16 mouse cellular contexts compared by ENCODE assay signal in genomic region chr11:119744436-119744835, GRCm38 (mm10).
DNase-seq lines count a peak whose midpoint lies in the region; ATAC-seq and TF ChIP-seq lines count a peak whose summit lies in the region.
"Had no signal": no experiment of that assay in that cellular context is flagged by ENCODE, and none has a peak within 500 bp of the region (broad histone marks: within the 10 kb centered on the region; RNA-seq: fewer than 3 reads in every experiment).

No protein-coding gene starts in this region.

- no peaks in the 10 kb centered on the region for H3K27me3 ChIP-seq in hindbrain, embryonic 12.5 days
- no peaks in the 10 kb centered on the region for H3K27me3 ChIP-seq in hindbrain, embryonic 16.5 days (replicated peaks; ENCODE audit: control insufficient read depth, insufficient read depth, low read length)
- H3K27me3 ChIP-seq in hindbrain, postnatal 0 days (ENCODE audit: insufficient read depth, low read length) = no peaks in the 10 kb centered on the region
- no peaks in the 10 kb centered on the region for H3K27me3 ChIP-seq in midbrain, embryonic 13.5 days
- no peaks in the 10 kb centered on the region for H3K27me3 ChIP-seq in heart, embryonic 10.5 days (ENCODE audit: insufficient read depth, poor library complexity, severe bottlenecking)
- H3K27me3 ChIP-seq: Patski had no signal

- no peak for TF ChIP-seq CTCF in hindbrain, postnatal 0 days (IDR thresholded peaks at IDR 0.05; ENCODE audit: low read depth)

- no peak overlapping the region for H3K9ac ChIP-seq in hindbrain, embryonic 12.5 days
- no peak overlapping the region for H3K9ac ChIP-seq in hindbrain, embryonic 16.5 days (ENCODE audit: low read depth, low read length)
- no peak overlapping the region for H3K9ac ChIP-seq in hindbrain, postnatal 0 days (replicated peaks; ENCODE audit: low read length)
- H3K9ac ChIP-seq in midbrain, embryonic 13.5 days (replicated peaks) = no peak overlapping the region
- H3K9ac ChIP-seq: liver, embryonic 14.5 days had no signal

- WGBS in hindbrain, embryonic 12.5 days = 68% methylated on average over 4 of the region's 4 CpGs
- whole genome bisulfite sequencing in hindbrain, embryonic 16.5 days = 53% methylated on average over 4 of the region's 4 CpGs
- WGBS in hindbrain, postnatal 0 days = 65% methylated on average over 4 of the region's 4 CpGs
- WGBS in midbrain, embryonic 13.5 days = 60% methylated on average over 4 of the region's 4 CpGs
- WGBS in heart, embryonic 10.5 days = 77% methylated on average over 4 of the region's 4 CpGs

- intact Hi-C loops in left cerebral cortex, postnatal 25 days (cut with DNase I) = no loop called here

- peak overlapping the region; percentile 64 for H3K27ac ChIP-seq in hindbrain, embryonic 12.5 days
- no peak overlapping the region for H3K27ac ChIP-seq in hindbrain, embryonic 16.5 days (ENCODE audit: low read depth, low read length)
- no peak overlapping the region for H3K27ac ChIP-seq in hindbrain, postnatal 0 days
- peak overlapping the region; percentile 68; the same call in 1 of the 2 replicates for H3K27ac ChIP-seq in midbrain, embryonic 13.5 days
- no peak overlapping the region for H3K27ac ChIP-seq in heart, embryonic 10.5 days
- H3K27ac ChIP-seq: liver, embryonic 14.5 days had no signal

- H3K9me3 ChIP-seq in hindbrain, embryonic 12.5 days (replicated peaks) = no peaks in the 10 kb centered on the region
- H3K9me3 ChIP-seq in hindbrain, embryonic 16.5 days (ENCODE audit: control insufficient read depth, low read length) = no peaks in the 10 kb centered on the region
- no peaks in the 10 kb centered on the region for H3K9me3 ChIP-seq in hindbrain, postnatal 0 days (ENCODE audit: low read length)
- H3K9me3 ChIP-seq in midbrain, embryonic 13.5 days = no peaks in the 10 kb centered on the region
- no peaks in the 10 kb centered on the region for H3K9me3 ChIP-seq in heart, embryonic 10.5 days

- H3K4me1 ChIP-seq in hindbrain, embryonic 12.5 days = peaks cover 19% of the 10 kb centered on the region
- peaks cover 20% of the 10 kb centered on the region for H3K4me1 ChIP-seq in hindbrain, embryonic 16.5 days (ENCODE audit: control insufficient read depth, insufficient read depth, low read depth, low read length)
- peaks cover 8% of the 10 kb centered on the region for H3K4me1 ChIP-seq in hindbrain, postnatal 0 days (ENCODE audit: insufficient read depth, low read length)
- peaks cover 51% of the 10 kb centered on the region for H3K4me1 ChIP-seq in midbrain, embryonic 13.5 days (replicated peaks)
- H3K4me1 ChIP-seq in heart, embryonic 10.5 days = peaks cover 21% of the 10 kb centered on the region

- ATAC-seq in hindbrain, embryonic 12.5 days (ENCODE audit: low FRiP score) = no peak
- no peak for ATAC-seq in hindbrain, embryonic 16.5 days
- no peak for ATAC-seq in hindbrain, postnatal 0 days
- ATAC-seq in midbrain, embryonic 13.5 days = no peak
- ATAC-seq: activated CD4-positive, CD25-positive, alpha-beta regulatory T cell, adult 4 months; lung, postnatal 0 days; Patski had no signal

- DNase-seq in embryo, embryonic 11.5 days (ENCODE audit: low read depth, low spot score) = peak; percentile 7
- peak; percentile 53 for DNase-seq in hindbrain, postnatal 0 days (ENCODE audit: low spot score)
- DNase-seq in left cerebral cortex, postnatal 25 days (ENCODE audit: low spot score in 2 of 2) = no peak
- DNase-seq in cerebellum, adult 9-10 months = no peak
- DNase-seq in heart, embryonic 10.5 days (ENCODE audit: low spot score) = no peak
- DNase-seq: gastrocnemius, postnatal 10 days; kidney, postnatal 4 days; thymus, adult 18-20 months had no signal

- no peak overlapping the region for H3K4me2 ChIP-seq in hindbrain, embryonic 12.5 days (replicated peaks)
- no peak overlapping the region for H3K4me2 ChIP-seq in hindbrain, embryonic 16.5 days (ENCODE audit: low read length)
- H3K4me2 ChIP-seq in hindbrain, postnatal 0 days (ENCODE audit: low read depth, low read length) = no peak overlapping the region
- H3K4me2 ChIP-seq in midbrain, embryonic 13.5 days (replicated peaks) = no peak overlapping the region

- no peak overlapping the region for H3K4me3 ChIP-seq in hindbrain, embryonic 12.5 days
- no peak overlapping the region for H3K4me3 ChIP-seq in hindbrain, embryonic 16.5 days (ENCODE audit: low read length)
- no peak overlapping the region for H3K4me3 ChIP-seq in hindbrain, postnatal 0 days (ENCODE audit: low read length)
- H3K4me3 ChIP-seq in midbrain, embryonic 13.5 days (replicated peaks) = no peak overlapping the region
- H3K4me3 ChIP-seq in heart, embryonic 10.5 days = no peak overlapping the region
- H3K4me3 ChIP-seq: myocyte had no signal

- no peaks in the 10 kb centered on the region for H3K36me3 ChIP-seq in hindbrain, embryonic 12.5 days
- no peaks in the 10 kb centered on the region for H3K36me3 ChIP-seq in hindbrain, embryonic 16.5 days (ENCODE audit: control insufficient read depth, insufficient read depth, low read length)
- no peaks in the 10 kb centered on the region for H3K36me3 ChIP-seq in hindbrain, postnatal 0 days (ENCODE audit: insufficient read depth, low read length)
- H3K36me3 ChIP-seq in midbrain, embryonic 13.5 days = no peaks in the 10 kb centered on the region
- H3K36me3 ChIP-seq in heart, embryonic 10.5 days = 0 out of 2 replicates have a peak, but pooled peaks cover 3% of the 10 kb centered on the region

Comparison
In these comparisons a context has a peak if more than half of its experiments do, and no peak if none do; other contexts are left out.
1. H3K27ac ChIP-seq: peak in hindbrain, embryonic 12.5 days (single experiment) and midbrain, embryonic 13.5 days (single experiment); none in hindbrain, embryonic 16.5 days (single experiment), hindbrain, postnatal 0 days (single experiment) and heart, embryonic 10.5 days (single experiment).
2. DNase-seq: peak in embryo, embryonic 11.5 days (single experiment) and hindbrain, postnatal 0 days (single experiment); none in left cerebral cortex, postnatal 25 days (0 of 2), cerebellum, adult 9-10 months (single experiment) and heart, embryonic 10.5 days (single experiment).